Mouse (Mus musculus) cerebellum, adult 2 months (tissue): ENCODE measurements around the gene Sema7a. TPM values are rescaled to one million over a fixed set of nuclear protein-coding genes. Genes with fewer than 3 reads are reported as not detected.
A peak's percentile ranks its signal among the peaks of the same experiment; 100 is the strongest.

Experiments used
- DNase-seq, 2 experiments: peaks; one replicate each; pipeline ENCODE4 v3.0.0; 2021
- H3K27ac ChIP-seq: fragments of 200-500 bp; 2 replicates; pipeline ENCODE4 v1.5.1; 2012; ENCODE audit warnings: low read length, control low read depth, inconsistent platforms; ENCODE audit not compliant: insufficient read depth
- H3K27me3 ChIP-seq: fragments of 200-500 bp; 2 replicates; pipeline ENCODE4 v1.6.1; 2012; ENCODE audit warnings: inconsistent platforms, mild to moderate bottlenecking, low read length, moderate library complexity; ENCODE audit not compliant: control insufficient read depth, insufficient read depth
- H3K4me1 ChIP-seq: fragments of 200-500 bp; 2 replicates; pipeline ENCODE4 v1.6.1; 2011; ENCODE audit warnings: low read length; ENCODE audit not compliant: control insufficient read depth, insufficient read depth
- H3K4me3 ChIP-seq: fragments of 200-500 bp; replicated peaks from 2 replicates; pipeline ENCODE3; 2011; ENCODE audit warnings: mild to moderate bottlenecking, low read depth, low read length, control low read depth; ENCODE audit not compliant: insufficient read depth
- CTCF ChIP-seq: fragments of 200-500 bp; IDR thresholded peaks from 2 replicates; pipeline ENCODE4 v1.5.1; 2011; ENCODE audit warnings: low read depth, mild to moderate bottlenecking, control low read depth, low read length, moderate library complexity, borderline replicate concordance; ENCODE audit not compliant: insufficient read depth
- POLR2A ChIP-seq: fragments of 200-500 bp; IDR thresholded peaks from 2 replicates; pipeline ENCODE4 v1.6.1; 2011; ENCODE audit warnings: low read length, control low read depth, borderline replicate concordance; ENCODE audit not compliant: insufficient read depth
- WGBS: fragments of 180-500 bp; shearing (Covaris S2); methylation state at CpG from one replicate; pipeline ENCODE4 v1.1.7; 2018; 5-methylcytosine and 5-hydroxymethylcytosine counted together
- polyA plus RNA-seq: library from polyadenylated mRNA; depleted of rRNA; stranded (reverse); fragments of >200 nt; gene quantifications from 2 replicates; pipeline ENCODE4 v1.2.3, GENCODE M21; 2012

Sema7a gene
- polyA plus RNA-seq, 1 experiment: 177 TPM

- Histone ChIP-seq H3K4me1 (no peaks in the 10 kb centered on the region), H3K4me3 (no peak overlapping the region), H3K27me3 (no peaks in the 10 kb centered on the region), H3K27ac (no peak overlapping the region)
- TF ChIP-seq POLR2A (no peak), CTCF (peak; percentile 57)
- peak in 1 of 2 experiments; percentile 44 for DNase-seq
- 63% methylated on average over 4 of the region's 4 CpGs for WGBS
Measured at GRCm38 (mm10) chr9:57995282-57995681, 55.4 kb downstream of the Sema7a start.

GRCm38 (mm10) chr9:57997511-57998031 lies 57.7 kb downstream of the Sema7a start:
- no peaks in the 10 kb centered on the region for H3K27me3 ChIP-seq
- H3K27ac ChIP-seq: no peak overlapping the region
- peak overlapping the region; percentile 57 for H3K4me3 ChIP-seq

GRCm38 (mm10) chr9:57998032-57998659 lies 58.2 kb downstream of the Sema7a start:
- TF ChIP-seq CTCF (peak; percentile 85), POLR2A (peak; percentile 13; the same call in 1 of the 2 replicates)
- Histone ChIP-seq H3K27me3 (no peaks in the 10 kb centered on the region), H3K4me3 (peak overlapping the region; percentile 57), H3K27ac (no peak overlapping the region), H3K4me1 (no peaks in the 10 kb centered on the region)
- peak; percentile 85 to 86 for DNase-seq
- WGBS: 2% methylated on average over 20 of the region's 20 CpGs

More at GRCm38 (mm10) chr9:57997511-57998031, 57.7 kb downstream of the Sema7a start:
- TF ChIP-seq CTCF: no peak
- no peak for TF ChIP-seq POLR2A
- no peak for DNase-seq
- no peaks in the 10 kb centered on the region for H3K4me1 ChIP-seq
- 32% methylated on average over 13 of the region's 13 CpGs for WGBS

- TF ChIP-seq CTCF (no peak), POLR2A (0 out of 2 replicates have a peak, but pooled peaks have one; percentile 4)
- peak in 1 of 2 experiments; percentile 27 for DNase-seq
- H3K27ac ChIP-seq: no peak overlapping the region
- no peaks in the 10 kb centered on the region for H3K4me1 ChIP-seq
- 24% methylated on average over 2 of the region's 2 CpGs for WGBS
- H3K4me3 ChIP-seq: no peak overlapping the region
- no peaks in the 10 kb centered on the region for H3K27me3 ChIP-seq
Measured at GRCm38 (mm10) chr9:57998685-57999084, 58.8 kb downstream of the Sema7a start.

- no peak overlapping the region for H3K4me3 ChIP-seq
- peak in 1 of 2 experiments; percentile 29 for DNase-seq
- 39% methylated on average over 2 of the region's 2 CpGs for WGBS
- no peaks in the 10 kb centered on the region for H3K4me1 ChIP-seq
- no peak overlapping the region for H3K27ac ChIP-seq
- no peaks in the 10 kb centered on the region for H3K27me3 ChIP-seq
- TF ChIP-seq CTCF (no peak), POLR2A (no peak)
Measured at GRCm38 (mm10) chr9:57999676-58000075, 59.8 kb downstream of the Sema7a start.

- Histone ChIP-seq H3K4me1 (no peaks in the 10 kb centered on the region), H3K27me3 (no peaks in the 10 kb centered on the region), H3K27ac (no peak overlapping the region), H3K4me3 (no peak overlapping the region)
- TF ChIP-seq POLR2A: no peak
- no peak for TF ChIP-seq CTCF
- DNase-seq: no peak
- 32% methylated on average over 2 of the region's 2 CpGs for WGBS
Measured at GRCm38 (mm10) chr9:58003272-58003671, 63.4 kb downstream of the Sema7a start.

- DNase-seq: no peak
- Histone ChIP-seq H3K27ac (no peak within 1 kb of the TSS), H3K27me3 (no peaks in the 10 kb centered on the region), H3K4me1 (peaks cover 5% of the 10 kb centered on the region), H3K4me3 (no peak within 1 kb of the TSS)
- no peak for TF ChIP-seq POLR2A
- TF ChIP-seq CTCF: no peak
- 71% methylated on average over 16 of the region's 16 CpGs for WGBS
Measured at GRCm38 (mm10) chr9:58005753-58006461, 66.0 kb downstream of the Sema7a start, which contains the start of gene Cyp11a1. Cyp11a1 (plus strand) TSS chr9:58006411.
